Mouse (Mus musculus): ENCODE results near the gene 1700028J19Rik. TPM values are rescaled to one million over a fixed set of nuclear protein-coding genes. Genes with fewer than 3 reads are reported as not detected.

Gene 1700028J19Rik
- total and polyA plus RNA-seq, 3 experiments: 0.62 to 1.2 TPM; not detected in 1

- peaks cover 9 to 30% of the 10 kb centered on the region in 2 experiments for H3K4me1 ChIP-seq (ENCODE audit: control insufficient read depth in 1 of 2, insufficient read depth in 2 of 2, low read length in 2 of 2)
- peak; percentile 8; the same call in 1 of the 2 replicates for TF ChIP-seq POLR2AphosphoS2 (IDR thresholded peaks at IDR 0.05; ENCODE audit: low read length)
- TF ChIP-seq TBP (IDR thresholded peaks at IDR 0.05; ENCODE audit: low read depth, low read length): no peak
- H3K9ac ChIP-seq (ENCODE audit: control insufficient read depth, low read depth, low read length, poor library complexity, severe bottlenecking): no peak overlapping the region
These were observed 2.4 kb downstream of the 1700028J19Rik start for GRCm38 (mm10) chr7:44244080-44244479.

GRCm38 (mm10) chr7:44241163-44241562 is 5.3 kb downstream of the 1700028J19Rik start:
- Histone ChIP-seq H3K4me1 (ENCODE audit: control insufficient read depth in 1 of 2, insufficient read depth in 2 of 2, low read length in 2 of 2) (peaks cover 10 to 30% of the 10 kb centered on the region in 2 experiments), H3K79me2 (ENCODE audit: control insufficient read depth, insufficient read depth, low read length, poor library complexity) (peaks cover 4% of the 10 kb centered on the region), H3K27ac (ENCODE audit: control insufficient read depth, low read depth, low read length) (no peak overlapping the region), H3K9me3 (replicated peaks; ENCODE audit: insufficient read depth, low read length) (no peaks in the 10 kb centered on the region), H3K9ac (ENCODE audit: control insufficient read depth, low read depth, low read length, poor library complexity, severe bottlenecking) (no peak overlapping the region), H3K36me3 (ENCODE audit: control insufficient read depth in 1 of 2, insufficient read depth in 2 of 2, low read length in 2 of 2) (peaks cover 0 to 10% of the 10 kb centered on the region in 2 experiments; a peak in 2 of 4 replicates), H3K27me3 (ENCODE audit: control insufficient read depth in 1 of 2, insufficient read depth in 2 of 2, low read length in 2 of 2) (no peaks in the 10 kb centered on the region), H3K4me3 (ENCODE audit: control insufficient read depth in 1 of 2, insufficient read depth in 1 of 2, low read depth in 2 of 2, low read length in 2 of 2) (no peak overlapping the region)
- TF ChIP-seq CTCF (IDR thresholded peaks at IDR 0.05 in 2 of 3, conservative IDR thresholded peaks at IDR 0.05 in 1 of 3; ENCODE audit: control insufficient read depth in 1 of 3, insufficient read depth in 1 of 3, low read depth in 2 of 3, low read length in 3 of 3, poor library complexity in 1 of 3, severe bottlenecking in 1 of 3) (peak in 2 of 3 experiments; percentile 19 to 26; a peak in 1 of 6 replicates), UBTF (IDR thresholded peaks at IDR 0.05; ENCODE audit: borderline replicate concordance, insufficient read depth, low read depth, low read length) (no peak), MAZ (IDR thresholded peaks at IDR 0.05; ENCODE audit: low read depth, low read length) (no peak), RAD21 (IDR thresholded peaks at IDR 0.05; ENCODE audit: low read depth, low read length) (no peak; the same call in 1 of the 2 replicates)
- DNase-seq (ENCODE audit: low read depth, low spot score): no peak

More at GRCm38 (mm10) chr7:44244080-44244479, 2.4 kb downstream of the 1700028J19Rik start:
- no peak for DNase-seq (ENCODE audit: low read depth, low spot score)
- Histone ChIP-seq H3K4me3 (ENCODE audit: control insufficient read depth in 1 of 2, insufficient read depth in 1 of 2, low read depth in 2 of 2, low read length in 2 of 2) (no peak overlapping the region), H3K79me2 (ENCODE audit: control insufficient read depth, insufficient read depth, low read length, poor library complexity) (peaks cover 23% of the 10 kb centered on the region), H3K36me3 (ENCODE audit: control insufficient read depth in 1 of 2, insufficient read depth in 2 of 2, low read length in 2 of 2) (peaks cover 7 to 22% of the 10 kb centered on the region in 2 experiments), H3K9me3 (replicated peaks; ENCODE audit: insufficient read depth, low read length) (no peaks in the 10 kb centered on the region), H3K27me3 (ENCODE audit: control insufficient read depth in 1 of 2, insufficient read depth in 2 of 2, low read length in 2 of 2) (no peaks in the 10 kb centered on the region), H3K27ac (ENCODE audit: control insufficient read depth, low read depth, low read length) (no peak overlapping the region)

GRCm38 (mm10) chr7:44240712-44241111 is 5.8 kb downstream of the 1700028J19Rik start:
- no peaks in the 10 kb centered on the region for H3K79me2 ChIP-seq (ENCODE audit: control insufficient read depth, insufficient read depth, low read length, poor library complexity)
- no peaks in the 10 kb centered on the region for H3K9me3 ChIP-seq (replicated peaks; ENCODE audit: insufficient read depth, low read length)
- DNase-seq (ENCODE audit: low read depth, low spot score): no peak
- H3K4me3 ChIP-seq (ENCODE audit: control insufficient read depth in 1 of 2, insufficient read depth in 1 of 2, low read depth in 2 of 2, low read length in 2 of 2): no peak overlapping the region
- H3K27ac ChIP-seq (ENCODE audit: control insufficient read depth, low read depth, low read length): no peak overlapping the region
- peaks cover 0 to 10% of the 10 kb centered on the region in 2 experiments; a peak in 2 of 4 replicates for H3K36me3 ChIP-seq (ENCODE audit: control insufficient read depth in 1 of 2, insufficient read depth in 2 of 2, low read length in 2 of 2)
- no peak overlapping the region for H3K9ac ChIP-seq (ENCODE audit: control insufficient read depth, low read depth, low read length, poor library complexity, severe bottlenecking)
- peaks cover 10 to 31% of the 10 kb centered on the region in 2 experiments for H3K4me1 ChIP-seq (ENCODE audit: control insufficient read depth in 1 of 2, insufficient read depth in 2 of 2, low read length in 2 of 2)
- no peaks in the 10 kb centered on the region for H3K27me3 ChIP-seq (ENCODE audit: control insufficient read depth in 1 of 2, insufficient read depth in 2 of 2, low read length in 2 of 2)
- TF ChIP-seq NELFE (IDR thresholded peaks at IDR 0.05; ENCODE audit: low read depth, low read length) (no peak), POLR2AphosphoS2 (IDR thresholded peaks at IDR 0.05; ENCODE audit: low read length) (no peak), JUND (IDR thresholded peaks at IDR 0.05; ENCODE audit: low read depth, low read length) (no peak), GABPA (IDR thresholded peaks at IDR 0.05; ENCODE audit: low read depth, low read length) (no peak), MYB (IDR thresholded peaks at IDR 0.05; ENCODE audit: low read depth, low read length) (no peak), UBTF (IDR thresholded peaks at IDR 0.05; ENCODE audit: borderline replicate concordance, insufficient read depth, low read depth, low read length) (no peak), GATA1 (IDR thresholded peaks at IDR 0.05; ENCODE audit: low read depth, low read length) (no peak), MXI1 (IDR thresholded peaks at IDR 0.05; ENCODE audit: low read depth, low read length) (no peak)

Data from MEL (cell line).